Mouse (Mus musculus): ENCODE measurements around the gene Fkbp3.

Gene Fkbp3

GRCm38 (mm10) chr12:65075733-65076310, 2.0 kb upstream of the Fkbp3 start:
- Histone ChIP-seq H3K9me3 (ENCODE audit: low read length) (no peaks in the 10 kb centered on the region), H3K4me3 (replicated peaks; ENCODE audit: low read length) (peak overlapping the region; percentile 97)
- TF ChIP-seq POU5F1 (IDR thresholded peaks at IDR 0.05; ENCODE audit: borderline replicate concordance, low read length) (no peak), CTCF (conservative IDR thresholded peaks at IDR 0.05; ENCODE audit: low read length) (no peak), NANOG (IDR thresholded peaks at IDR 0.05; ENCODE audit: borderline replicate concordance, low read length) (no peak)

DNA sequence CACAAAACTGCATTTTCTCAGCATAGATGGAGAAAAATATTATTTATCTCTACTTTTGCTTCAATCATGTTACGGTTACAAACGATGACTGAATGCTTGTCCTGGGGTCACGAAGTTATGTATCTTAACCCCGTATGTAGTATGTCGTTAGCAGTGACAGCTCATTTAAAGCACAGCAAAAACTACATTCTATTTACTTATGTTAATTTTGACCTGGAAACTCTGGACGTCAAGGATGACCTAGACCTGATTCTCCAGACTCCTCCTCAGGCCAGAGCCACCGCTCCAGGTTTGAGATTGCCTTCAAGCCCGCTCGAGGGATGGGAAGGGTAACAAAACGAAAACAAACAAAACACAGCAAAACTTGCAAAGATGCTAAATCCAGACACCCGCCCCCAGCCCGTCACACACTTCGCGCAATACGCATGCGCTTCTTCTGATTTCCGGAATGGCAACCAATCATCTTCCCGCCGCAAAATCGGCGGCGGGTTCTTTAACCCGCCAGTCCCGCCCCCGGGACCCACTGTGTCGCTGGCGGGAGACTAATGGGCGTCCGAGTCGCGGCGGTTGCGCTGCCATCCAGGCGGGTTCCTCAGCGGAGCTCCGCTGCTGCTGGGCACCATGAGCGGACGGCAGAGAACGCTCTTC, 1.4 kb upstream of the Fkbp3 start, which contains the start of gene Fancm:
Gene Fancm, plus strand, starts transcription at position 519 of the 648 bp plus-strand sequence.
- H3K4me1 ChIP-seq (replicated peaks; ENCODE audit: low read depth, low read length) = peaks cover 56% of the 10 kb centered on the region
- peaks cover 52% of the 10 kb centered on the region for H3K36me3 ChIP-seq (ENCODE audit: insufficient read depth, low read length)
- peak within 1 kb of the TSS; percentile 97 for H3K4me3 ChIP-seq (replicated peaks; ENCODE audit: low read length)
- no peaks in the 10 kb centered on the region for H3K9me3 ChIP-seq (ENCODE audit: low read length)
- H3K27me3 ChIP-seq (ENCODE audit: insufficient read depth, low read length) = no peaks in the 10 kb centered on the region
- TF ChIP-seq CTCF (conservative IDR thresholded peaks at IDR 0.05; ENCODE audit: low read length) = no peak
- no peak for TF ChIP-seq NANOG (IDR thresholded peaks at IDR 0.05; ENCODE audit: borderline replicate concordance, low read length)
- no peak for TF ChIP-seq POU5F1 (IDR thresholded peaks at IDR 0.05; ENCODE audit: borderline replicate concordance, low read length)

More at GRCm38 (mm10) chr12:65075733-65076310, 2.0 kb upstream of the Fkbp3 start:
- Histone ChIP-seq H3K27me3 (ENCODE audit: insufficient read depth, low read length) (no peaks in the 10 kb centered on the region), H3K4me1 (replicated peaks; ENCODE audit: low read depth, low read length) (peaks cover 51% of the 10 kb centered on the region), H3K36me3 (ENCODE audit: insufficient read depth, low read length) (peaks cover 52% of the 10 kb centered on the region)

DNA sequence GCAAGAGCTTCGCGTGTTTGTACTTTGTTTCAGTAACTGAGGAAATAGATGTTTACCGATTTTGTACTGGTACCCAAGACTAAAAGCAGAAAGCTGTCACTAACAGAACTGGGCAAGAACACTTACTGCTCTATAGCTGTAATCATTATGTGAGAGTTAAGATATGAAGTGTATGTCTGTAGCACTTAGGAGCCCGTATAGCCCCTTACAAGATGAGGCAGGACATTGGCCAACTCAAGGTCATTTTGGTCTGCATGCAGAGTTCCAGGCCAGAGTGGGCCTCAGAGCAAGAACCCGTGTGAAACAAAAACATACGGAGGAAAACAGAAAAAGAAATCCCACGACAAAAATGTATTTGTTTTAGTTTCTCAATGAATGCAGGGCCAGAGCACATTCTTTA, 844 bp upstream of the Fkbp3 start:
- Histone ChIP-seq H3K4me3 (replicated peaks; ENCODE audit: low read length) (peak overlapping the region; percentile 97), H3K27me3 (ENCODE audit: insufficient read depth, low read length) (no peaks in the 10 kb centered on the region), H3K36me3 (ENCODE audit: insufficient read depth, low read length) (peaks cover 52% of the 10 kb centered on the region), H3K4me1 (replicated peaks; ENCODE audit: low read depth, low read length) (peaks cover 60% of the 10 kb centered on the region), H3K9me3 (ENCODE audit: low read length) (no peaks in the 10 kb centered on the region)
- TF ChIP-seq POU5F1 (IDR thresholded peaks at IDR 0.05; ENCODE audit: borderline replicate concordance, low read length) = no peak
- TF ChIP-seq NANOG (IDR thresholded peaks at IDR 0.05; ENCODE audit: borderline replicate concordance, low read length) = no peak
- TF ChIP-seq CTCF (conservative IDR thresholded peaks at IDR 0.05; ENCODE audit: low read length) = no peak

GRCm38 (mm10) chr12:65072911-65073610, 746 bp downstream of the Fkbp3 start:
- Histone ChIP-seq H3K9me3 (ENCODE audit: low read length) (no peaks in the 10 kb centered on the region), H3K4me1 (replicated peaks; ENCODE audit: low read depth, low read length) (peaks cover 59% of the 10 kb centered on the region), H3K36me3 (ENCODE audit: insufficient read depth, low read length) (peaks cover 55% of the 10 kb centered on the region), H3K4me3 (replicated peaks; ENCODE audit: low read length) (peak overlapping the region; percentile 97), H3K27me3 (ENCODE audit: insufficient read depth, low read length) (no peaks in the 10 kb centered on the region)
- no peak for TF ChIP-seq POU5F1 (IDR thresholded peaks at IDR 0.05; ENCODE audit: borderline replicate concordance, low read length)
- TF ChIP-seq NANOG (IDR thresholded peaks at IDR 0.05; ENCODE audit: borderline replicate concordance, low read length) = no peak
- TF ChIP-seq CTCF (conservative IDR thresholded peaks at IDR 0.05; ENCODE audit: low read length) = no peak

GRCm38 (mm10) chr12:65068409-65068808, 5.4 kb downstream of the Fkbp3 start:
- no peaks in the 10 kb centered on the region for H3K27me3 ChIP-seq (ENCODE audit: insufficient read depth, low read length)
- H3K4me1 ChIP-seq (replicated peaks; ENCODE audit: low read depth, low read length) = peaks cover 40% of the 10 kb centered on the region
- H3K36me3 ChIP-seq (ENCODE audit: insufficient read depth, low read length) = peaks cover 86% of the 10 kb centered on the region
- TF ChIP-seq CTCF (conservative IDR thresholded peaks at IDR 0.05; ENCODE audit: low read length) (no peak), POU5F1 (IDR thresholded peaks at IDR 0.05; ENCODE audit: borderline replicate concordance, low read length) (no peak), NANOG (IDR thresholded peaks at IDR 0.05; ENCODE audit: borderline replicate concordance, low read length) (no peak)
- no peak overlapping the region for H3K4me3 ChIP-seq (replicated peaks; ENCODE audit: low read length)
- no peaks in the 10 kb centered on the region for H3K9me3 ChIP-seq (ENCODE audit: low read length)

DNA sequence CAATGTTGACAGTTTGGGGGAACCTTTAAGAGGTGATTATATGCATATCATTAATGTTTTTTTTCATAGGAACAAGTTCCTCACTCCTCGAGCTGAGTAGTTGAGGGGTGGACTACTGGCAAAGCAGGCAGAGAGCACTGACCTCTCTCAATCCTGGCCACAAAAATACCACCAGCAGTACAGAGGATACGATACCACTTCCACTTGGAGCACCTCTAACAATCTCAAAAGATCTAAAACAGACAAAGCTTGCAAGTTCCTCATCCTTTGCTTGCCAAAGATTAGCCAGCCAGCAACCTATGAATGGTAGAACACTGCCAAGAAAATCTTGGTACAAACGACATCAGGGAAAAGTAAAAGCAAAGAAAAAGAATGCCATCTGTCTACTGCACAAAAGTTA, 7.6 kb downstream of the Fkbp3 start:
- peaks cover 94% of the 10 kb centered on the region for H3K36me3 ChIP-seq (ENCODE audit: insufficient read depth, low read length)
- TF ChIP-seq NANOG (IDR thresholded peaks at IDR 0.05; ENCODE audit: borderline replicate concordance, low read length) = no peak
- no peak for TF ChIP-seq POU5F1 (IDR thresholded peaks at IDR 0.05; ENCODE audit: borderline replicate concordance, low read length)
- no peak for TF ChIP-seq CTCF (conservative IDR thresholded peaks at IDR 0.05; ENCODE audit: low read length)
- peaks cover 27% of the 10 kb centered on the region for H3K4me1 ChIP-seq (replicated peaks; ENCODE audit: low read depth, low read length)
- no peaks in the 10 kb centered on the region for H3K9me3 ChIP-seq (ENCODE audit: low read length)
- H3K4me3 ChIP-seq (replicated peaks; ENCODE audit: low read length) = no peak overlapping the region
- no peaks in the 10 kb centered on the region for H3K27me3 ChIP-seq (ENCODE audit: insufficient read depth, low read length)

- peaks cover 23% of the 10 kb centered on the region for H3K4me1 ChIP-seq (replicated peaks; ENCODE audit: low read depth, low read length)
- TF ChIP-seq CTCF (conservative IDR thresholded peaks at IDR 0.05; ENCODE audit: low read length) (no peak), POU5F1 (IDR thresholded peaks at IDR 0.05; ENCODE audit: borderline replicate concordance, low read length) (no peak), NANOG (IDR thresholded peaks at IDR 0.05; ENCODE audit: borderline replicate concordance, low read length) (no peak)
- no peaks in the 10 kb centered on the region for H3K27me3 ChIP-seq (ENCODE audit: insufficient read depth, low read length)
- H3K9me3 ChIP-seq (ENCODE audit: low read length) = no peaks in the 10 kb centered on the region
- no peak overlapping the region for H3K4me3 ChIP-seq (replicated peaks; ENCODE audit: low read length)
- H3K36me3 ChIP-seq (ENCODE audit: insufficient read depth, low read length) = peaks cover 94% of the 10 kb centered on the region
These were observed 8.6 kb downstream of the Fkbp3 start for GRCm38 (mm10) chr12:65065241-65065640.

GRCm38 (mm10) chr12:65061082-65061481, 12.7 kb downstream of the Fkbp3 start:
- Histone ChIP-seq H3K9me3 (ENCODE audit: low read length) (no peaks in the 10 kb centered on the region), H3K4me1 (replicated peaks; ENCODE audit: low read depth, low read length) (peaks cover 8% of the 10 kb centered on the region), H3K36me3 (ENCODE audit: insufficient read depth, low read length) (peaks cover 77% of the 10 kb centered on the region), H3K27me3 (ENCODE audit: insufficient read depth, low read length) (no peaks in the 10 kb centered on the region), H3K4me3 (replicated peaks; ENCODE audit: low read length) (no peak overlapping the region)
- TF ChIP-seq NANOG (IDR thresholded peaks at IDR 0.05; ENCODE audit: borderline replicate concordance, low read length) (no peak), POU5F1 (IDR thresholded peaks at IDR 0.05; ENCODE audit: borderline replicate concordance, low read length) (no peak), CTCF (conservative IDR thresholded peaks at IDR 0.05; ENCODE audit: low read length) (no peak)

All from E14TG2a.4 (cell line).